Comparison of ENCODE assay signal across 10 mouse cellular contexts in genomic region chr4:58942942-58943341, GRCm38 (mm10). TPM values are rescaled to one million over a fixed set of nuclear protein-coding genes. Genes with fewer than 3 reads are reported as not detected.
A peak's percentile ranks its signal among the peaks of the same experiment; 100 is the strongest.
DNase-seq lines count a peak whose midpoint lies in the region; ATAC-seq and TF ChIP-seq lines count a peak whose summit lies in the region.
"Had no signal": no experiment of that assay in that cellular context is flagged by ENCODE, and none has a peak within 500 bp of the region (broad histone marks: within the 10 kb centered on the region; RNA-seq: fewer than 3 reads in every experiment).

No protein-coding gene starts in this region.

- peak overlapping the region; percentile 73 for H3K4me3 ChIP-seq in heart, embryonic 13.5 days
- H3K4me3 ChIP-seq in bone marrow macrophage, adult 2 months (ENCODE audit: insufficient read depth, low read length), result peak overlapping the region; percentile 76
- no peak overlapping the region for H3K4me3 ChIP-seq in hindbrain, embryonic 11.5 days (ENCODE audit: low read depth, low read length)
- peak overlapping the region; percentile 73 for H3K4me3 ChIP-seq in midbrain, embryonic 10.5 days

- intact Hi-C loops in gastrocnemius, postnatal 14 days (cut with DNase I; ENCODE audit: low total_unique reads), result no loop called here

- 71% methylated on average over 4 of the region's 4 CpGs for WGBS in heart, embryonic 13.5 days
- 79% methylated on average over 4 of the region's 4 CpGs for whole genome bisulfite sequencing in hindbrain, embryonic 11.5 days
- WGBS in midbrain, embryonic 10.5 days, result 79% methylated on average over 4 of the region's 4 CpGs

- no peaks in the 10 kb centered on the region for H3K36me3 ChIP-seq in heart, embryonic 13.5 days
- no peaks in the 10 kb centered on the region for H3K36me3 ChIP-seq in hindbrain, embryonic 11.5 days (ENCODE audit: control insufficient read depth, insufficient read depth, low read length)
- no peaks in the 10 kb centered on the region for H3K36me3 ChIP-seq in midbrain, embryonic 10.5 days

- H3K9ac ChIP-seq in heart, embryonic 13.5 days, result peak overlapping the region; percentile 82
- H3K9ac ChIP-seq in hindbrain, embryonic 11.5 days (ENCODE audit: low read depth, low read length), result peak overlapping the region; percentile 65; the same call in 1 of the 2 replicates

- TF ChIP-seq POLR2A in bone marrow macrophage, adult 2 months (IDR thresholded peaks at IDR 0.05; ENCODE audit: borderline replicate concordance, low read depth, low read length), result no peak

- no peak for DNase-seq in heart, adult 8-10 months (ENCODE audit: low spot score)
- DNase-seq in hindbrain, embryonic 11.5 days (ENCODE audit: low spot score), result no peak
- no peak for DNase-seq in midbrain, embryonic 10.5 days (ENCODE audit: low spot score)
- no peak for DNase-seq in gastrocnemius, postnatal 14 days
- DNase-seq in spleen, postnatal 36 days (ENCODE audit: low spot score in 2 of 2), result no peak
- no peak for DNase-seq in adrenal gland, postnatal 10 days

- H3K9me3 ChIP-seq in heart, embryonic 13.5 days, result no peaks in the 10 kb centered on the region
- no peaks in the 10 kb centered on the region for H3K9me3 ChIP-seq in hindbrain, embryonic 11.5 days (ENCODE audit: control insufficient read depth, low read length)
- no peaks in the 10 kb centered on the region for H3K9me3 ChIP-seq in midbrain, embryonic 10.5 days (replicated peaks)

- H3K27ac ChIP-seq in heart, embryonic 13.5 days (replicated peaks), result no peak overlapping the region
- H3K27ac ChIP-seq in bone marrow macrophage, adult 2 months (ENCODE audit: insufficient read depth, low read depth, low read length), result no peak overlapping the region
- H3K27ac ChIP-seq in hindbrain, embryonic 11.5 days (ENCODE audit: low read depth, low read length), result no peak overlapping the region
- peak overlapping the region; percentile 84 for H3K27ac ChIP-seq in midbrain, embryonic 10.5 days (replicated peaks)

- H3K27me3 ChIP-seq in heart, embryonic 13.5 days (replicated peaks), result peaks cover 20% of the 10 kb centered on the region
- no peaks in the 10 kb centered on the region for H3K27me3 ChIP-seq in hindbrain, embryonic 11.5 days (ENCODE audit: control insufficient read depth, insufficient read depth, low read length)
- H3K27me3 ChIP-seq in midbrain, embryonic 10.5 days (ENCODE audit: low read depth, poor library complexity, severe bottlenecking), result peaks cover 21% of the 10 kb centered on the region

- H3K4me2 ChIP-seq in heart, embryonic 13.5 days, result peak overlapping the region; percentile 78
- peak overlapping the region; percentile 66; the same call in 1 of the 2 replicates for H3K4me2 ChIP-seq in hindbrain, embryonic 11.5 days (replicated peaks; ENCODE audit: low read depth, low read length)

- ATAC-seq in heart, embryonic 13.5 days (ENCODE audit: extremely low read depth, insufficient number of reproducible peaks, low FRiP score, low TSS enrichment), result no peak
- peak; percentile 53 for ATAC-seq in hindbrain, embryonic 11.5 days (ENCODE audit: low FRiP score)

- peaks cover 8% of the 10 kb centered on the region; the same call in 1 of the 2 replicates for H3K4me1 ChIP-seq in heart, embryonic 13.5 days
- H3K4me1 ChIP-seq in bone marrow macrophage, adult 2 months (ENCODE audit: control insufficient read depth, insufficient read depth, low read length), result 0 out of 2 replicates have a peak, but pooled peaks cover 2% of the 10 kb centered on the region
- H3K4me1 ChIP-seq in hindbrain, embryonic 11.5 days (replicated peaks; ENCODE audit: control insufficient read depth, insufficient read depth, low read length), result no peaks in the 10 kb centered on the region
- peaks cover 17% of the 10 kb centered on the region for H3K4me1 ChIP-seq in midbrain, embryonic 10.5 days

- TF ChIP-seq CTCF in bone marrow macrophage, adult 2 months (IDR thresholded peaks at IDR 0.05; ENCODE audit: low read depth, low read length), result no peak

RNA-seq across cellular contexts. Expression of gene Zkscan16, which starts 0.5 kb away (rescaled TPM):
- polyA plus RNA-seq in heart, embryonic 13.5 days (2015; fragmentation: Nextera tagmentation; extraction: Ambion mirVana), result 0.18 and 0.35 TPM in 2 replicates
- under 1 TPM; 0.11 to 0.25 (median 0.19) TPM for total RNA-seq in heart, adult 8-10 months (2022)
- not detected in 2 replicates for polyA plus RNA-seq in bone marrow macrophage, adult 2 months (2012; ENCODE audit: insufficient read depth, insufficient read length, missing spikeins)
- polyA plus RNA-seq in hindbrain, embryonic 11.5 days (2014; fragmentation: Nextera tagmentation; extraction: Ambion mirVana), result 0.73 and 0.93 TPM in 2 replicates
- 0.67 and 1.1 TPM in 2 replicates for polyA plus RNA-seq in midbrain, embryonic 10.5 days (2016; fragmentation: Nextera tagmentation; extraction: Ambion mirVana)
- total RNA-seq in gastrocnemius, postnatal 14 days (2021), result under 1 TPM; 0.16 to 0.18 TPM
- total RNA-seq in adrenal gland, postnatal 10 days (2021), result 1 to 10 TPM; 2.1 to 2.9 TPM
- total RNA-seq: granulocyte monocyte progenitor cell, adult 5-6 weeks; monocyte, adult 5-6 weeks had no signal

RNA-seq across cellular contexts. Expression of gene Ecpas, which starts 30.4 kb away (rescaled TPM):
- 19.1 and 20.8 TPM in 2 replicates for polyA plus RNA-seq in heart, embryonic 13.5 days (2015; fragmentation: Nextera tagmentation; extraction: Ambion mirVana)
- total RNA-seq in heart, adult 8-10 months (2022), result 100 to 1,000 TPM; 184 to 228 (median 192) TPM
- polyA plus RNA-seq in bone marrow macrophage, adult 2 months (2012; ENCODE audit: insufficient read depth, insufficient read length, missing spikeins), result 38.3 and 49.0 TPM in 2 replicates
- polyA plus RNA-seq in hindbrain, embryonic 11.5 days (2014; fragmentation: Nextera tagmentation; extraction: Ambion mirVana), result 41.9 and 43.4 TPM in 2 replicates
- polyA plus RNA-seq in midbrain, embryonic 10.5 days (2016; fragmentation: Nextera tagmentation; extraction: Ambion mirVana), result 30.4 and 33.2 TPM in 2 replicates
- total RNA-seq in gastrocnemius, postnatal 14 days (2021), result 100 to 1,000 TPM; 206 to 221 TPM
- 100 to 1,000 TPM; 125 to 144 TPM for total RNA-seq in adrenal gland, postnatal 10 days (2021)

RNA-seq across cellular contexts. Expression of gene Ptgr1, which starts 44.0 kb away (rescaled TPM):
- 8.5 and 10.7 TPM in 2 replicates for polyA plus RNA-seq in heart, embryonic 13.5 days (2015; fragmentation: Nextera tagmentation; extraction: Ambion mirVana)
- 1 to 10 TPM; 2.3 to 3.3 (median 3.1) TPM for total RNA-seq in heart, adult 8-10 months (2022)
- 25.2 and 27.3 TPM in 2 replicates for polyA plus RNA-seq in bone marrow macrophage, adult 2 months (2012; ENCODE audit: insufficient read depth, insufficient read length, missing spikeins)
- polyA plus RNA-seq in hindbrain, embryonic 11.5 days (2014; fragmentation: Nextera tagmentation; extraction: Ambion mirVana), result 17.4 and 19.5 TPM in 2 replicates
- polyA plus RNA-seq in midbrain, embryonic 10.5 days (2016; fragmentation: Nextera tagmentation; extraction: Ambion mirVana), result 14.7 and 15.6 TPM in 2 replicates
- 1 to 10 TPM; 3.4 to 3.7 TPM for total RNA-seq in gastrocnemius, postnatal 14 days (2021)
- total RNA-seq in adrenal gland, postnatal 10 days (2021), result 10 to 100 TPM; 15.9 to 16.9 TPM

RNA-seq across cellular contexts. Expression of gene Dnajc25, which starts 51.9 kb away (rescaled TPM):
- polyA plus RNA-seq in heart, embryonic 13.5 days (2015; fragmentation: Nextera tagmentation; extraction: Ambion mirVana), result 9.0 and 10.6 TPM in 2 replicates
- total RNA-seq in heart, adult 8-10 months (2022), result 10 to 100 TPM; 18.8 to 22.3 (median 22.0) TPM
- 7.7 and 7.9 TPM in 2 replicates for polyA plus RNA-seq in bone marrow macrophage, adult 2 months (2012; ENCODE audit: insufficient read depth, insufficient read length, missing spikeins)
- polyA plus RNA-seq in hindbrain, embryonic 11.5 days (2014; fragmentation: Nextera tagmentation; extraction: Ambion mirVana), result 5.4 and 6.5 TPM in 2 replicates
- 5.9 and 8.1 TPM in 2 replicates for polyA plus RNA-seq in midbrain, embryonic 10.5 days (2016; fragmentation: Nextera tagmentation; extraction: Ambion mirVana)
- total RNA-seq in gastrocnemius, postnatal 14 days (2021), result 10 to 100 TPM; 10.5 to 12.1 TPM
- 10 to 100 TPM; 19.1 to 19.4 TPM for total RNA-seq in adrenal gland, postnatal 10 days (2021)
